Mouse (Mus musculus): Measurements from ENCODE around the gene Acr. TPM values are rescaled to one million over a fixed set of nuclear protein-coding genes. Genes with fewer than 3 reads are reported as not detected.

The Acr gene
- total RNA-seq, 2 experiments from 2014 or later, result 0.58 to 1.7 TPM

DNA sequence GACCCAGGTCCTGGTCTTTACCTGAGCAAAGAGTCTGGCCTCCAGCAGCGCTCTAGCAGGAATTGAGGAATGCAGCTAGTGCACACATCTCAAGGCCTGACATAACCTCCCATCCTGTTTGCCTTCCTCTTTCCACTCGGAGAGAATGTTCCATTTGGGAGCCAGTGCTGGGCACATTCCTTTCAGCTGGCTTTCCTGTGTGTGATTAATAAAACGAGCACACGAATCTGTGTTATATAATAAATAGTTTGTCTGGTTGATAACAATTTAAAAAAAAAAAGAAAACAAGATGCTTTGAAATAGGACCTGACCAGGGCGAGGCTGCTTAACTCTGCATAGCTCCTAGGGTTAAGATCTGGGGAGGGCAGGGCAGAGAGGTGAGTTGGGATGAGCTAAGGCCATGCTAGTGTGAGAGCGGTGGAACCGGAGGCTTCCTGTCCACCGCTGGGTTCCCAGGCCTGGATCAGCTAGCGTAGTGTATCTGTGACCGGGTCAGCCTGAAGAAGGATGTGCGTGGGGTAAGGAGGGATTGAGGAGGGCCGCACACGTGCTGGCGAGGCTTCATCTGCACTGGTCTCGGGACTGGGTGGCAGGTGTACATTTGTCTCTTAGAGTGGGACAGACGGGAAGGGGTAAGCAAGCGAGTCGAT lies 39.8 kb upstream of the Acr start:
- intact Hi-C loops (cut with DNase I), result loop anchor here (5.0 kb wide), 1 partner anchor 61 kb away; no protein-coding TSS in a partner anchor
- H3K27ac ChIP-seq, result no peak overlapping the region

DNA sequence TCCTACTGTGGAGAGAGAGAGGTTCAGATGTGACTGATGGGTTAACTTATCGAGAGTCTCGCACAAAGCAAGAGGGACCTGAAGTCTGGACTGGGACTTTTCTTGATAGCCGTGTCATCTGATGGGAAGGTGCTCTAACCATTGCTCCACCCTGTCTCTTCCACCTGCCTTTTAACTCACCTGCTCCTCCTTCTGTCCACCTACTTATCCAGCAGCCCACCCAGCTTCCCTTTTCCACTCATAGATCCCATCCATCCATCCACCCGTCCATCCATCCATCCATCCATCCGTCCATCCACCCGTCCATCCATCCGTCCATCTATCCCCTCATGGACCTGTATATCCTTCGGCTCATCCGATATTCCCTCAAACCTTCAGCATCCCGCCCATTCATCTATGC lies 39.2 kb upstream of the Acr start:
- intact Hi-C loops (cut with DNase I), result loop anchor here (5.0 kb wide), 1 partner anchor 62 kb away; no protein-coding TSS in a partner anchor
- no peak for TF ChIP-seq CTCF (IDR thresholded peaks at IDR 0.05)
- no peak for DNase-seq (ENCODE audit: extremely low spot score in 1 of 2, low spot score in 2 of 2)
- no peak overlapping the region for H3K4me3 ChIP-seq
- H3K27ac ChIP-seq, result no peak overlapping the region

More for the DNA sequence above, 39.8 kb upstream of the Acr start:
- peak in 1 of 2 experiments; percentile 10 for DNase-seq (ENCODE audit: extremely low spot score in 1 of 2, low spot score in 2 of 2)
- H3K4me3 ChIP-seq, result no peak overlapping the region
- no peak for TF ChIP-seq CTCF (IDR thresholded peaks at IDR 0.05)

DNA sequence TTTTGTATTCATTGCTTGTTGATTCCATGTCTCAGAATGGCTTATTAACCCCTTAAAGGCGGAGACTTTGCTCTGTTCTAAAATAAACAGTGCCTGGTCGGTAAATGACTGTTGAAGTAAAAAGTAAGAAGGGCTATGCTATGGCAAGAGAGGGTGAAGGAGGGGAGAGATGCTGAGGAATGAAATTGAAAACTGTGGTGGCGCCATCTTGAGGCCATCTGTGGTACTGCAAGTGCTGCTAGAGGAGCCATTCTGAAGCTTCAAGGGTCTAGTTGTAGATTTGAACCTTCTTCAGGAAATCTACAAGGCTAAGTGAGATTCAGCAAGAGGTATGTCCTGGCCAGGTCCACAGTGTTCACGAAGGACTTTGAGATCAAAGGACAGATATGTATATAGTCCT lies 37.8 kb upstream of the Acr start:
- TF ChIP-seq CTCF (IDR thresholded peaks at IDR 0.05), result peak; percentile 100
- Histone ChIP-seq H3K27ac (no peak overlapping the region), H3K4me3 (no peak overlapping the region)
- DNase-seq (ENCODE audit: extremely low spot score in 1 of 2, low spot score in 2 of 2), result peak; percentile 66 to 80
- intact Hi-C loops (cut with DNase I), result loop anchor here (5.0 kb wide), 1 partner anchor 33 kb away; the partner anchor contains the start of gene Shank3

DNA sequence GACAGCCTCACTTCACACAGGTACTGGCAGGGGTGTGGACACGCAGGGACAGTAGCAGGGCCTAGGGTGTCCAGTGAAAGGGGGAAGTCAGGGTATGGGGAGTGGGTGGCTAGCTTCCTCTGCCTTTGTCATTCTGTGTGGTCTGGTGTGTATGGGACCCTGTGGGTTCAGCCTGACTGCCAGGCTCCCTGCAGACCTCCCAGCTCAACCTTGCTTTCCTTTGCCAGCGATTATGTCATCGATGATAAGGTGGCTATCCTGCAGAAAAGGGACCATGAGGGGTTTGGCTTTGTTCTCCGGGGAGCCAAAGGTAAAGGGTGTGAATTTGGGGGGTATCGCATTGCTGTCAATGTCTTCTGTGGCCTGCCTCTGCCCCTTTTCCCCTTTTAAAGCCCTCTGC lies 36.7 kb upstream of the Acr start:
- Histone ChIP-seq H3K4me3 (no peak overlapping the region), H3K27ac (no peak overlapping the region)
- no peak for TF ChIP-seq CTCF (IDR thresholded peaks at IDR 0.05)
- no peak for DNase-seq (ENCODE audit: extremely low spot score in 1 of 2, low spot score in 2 of 2)
- intact Hi-C loops (cut with DNase I), result loop anchor here (5.0 kb wide), 1 partner anchor 34 kb away; the partner anchor contains the start of gene Shank3

DNA sequence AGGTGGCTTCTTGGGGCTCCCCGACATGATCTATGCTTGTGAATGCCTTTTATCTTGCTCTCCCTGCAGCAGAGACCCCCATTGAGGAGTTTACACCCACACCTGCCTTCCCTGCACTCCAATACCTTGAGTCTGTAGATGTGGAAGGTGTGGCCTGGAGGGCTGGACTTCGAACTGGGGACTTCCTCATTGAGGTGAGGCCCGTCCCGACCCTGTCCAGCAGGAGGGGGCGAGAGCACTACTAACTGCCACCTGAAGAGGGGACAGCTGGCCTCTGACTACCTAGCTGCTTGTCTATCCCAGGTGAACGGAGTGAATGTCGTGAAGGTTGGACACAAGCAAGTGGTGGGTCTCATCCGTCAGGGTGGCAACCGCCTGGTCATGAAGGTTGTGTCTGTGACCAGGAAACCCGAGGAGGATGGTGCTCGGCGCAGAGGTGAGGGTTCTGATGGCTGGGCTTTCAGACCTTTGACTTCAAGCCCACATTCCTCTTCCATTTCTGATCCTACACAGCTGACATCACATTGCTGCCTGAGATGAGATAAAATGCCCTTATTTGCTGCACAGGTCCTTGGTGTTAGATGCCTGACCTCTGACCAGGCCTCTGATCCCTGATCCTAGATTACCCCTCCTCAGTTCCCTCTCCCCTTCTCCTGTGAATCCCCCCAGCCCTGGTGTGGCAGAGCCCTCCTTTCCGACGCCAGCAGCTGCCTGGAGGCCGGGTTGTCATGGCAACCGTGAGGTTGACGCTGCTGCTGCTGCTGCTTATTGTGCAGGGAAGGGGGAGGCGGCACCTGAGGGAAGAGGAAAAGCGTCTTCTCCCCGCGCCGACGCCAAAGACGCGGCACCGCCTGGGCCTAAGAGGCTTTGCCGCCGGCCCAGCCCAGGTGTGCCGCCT lies 35.9 kb upstream of the Acr start:
- peak overlapping the region; percentile 51 for H3K4me3 ChIP-seq
- DNase-seq (ENCODE audit: extremely low spot score in 1 of 2, low spot score in 2 of 2), result peak; percentile 88
- peak overlapping the region; percentile 93 for H3K27ac ChIP-seq
- TF ChIP-seq CTCF (IDR thresholded peaks at IDR 0.05), result no peak
- intact Hi-C loops (cut with DNase I), result loop anchor here (5.0 kb wide), 1 partner anchor 35 kb away; the partner anchor contains the start of gene Shank3

DNA sequence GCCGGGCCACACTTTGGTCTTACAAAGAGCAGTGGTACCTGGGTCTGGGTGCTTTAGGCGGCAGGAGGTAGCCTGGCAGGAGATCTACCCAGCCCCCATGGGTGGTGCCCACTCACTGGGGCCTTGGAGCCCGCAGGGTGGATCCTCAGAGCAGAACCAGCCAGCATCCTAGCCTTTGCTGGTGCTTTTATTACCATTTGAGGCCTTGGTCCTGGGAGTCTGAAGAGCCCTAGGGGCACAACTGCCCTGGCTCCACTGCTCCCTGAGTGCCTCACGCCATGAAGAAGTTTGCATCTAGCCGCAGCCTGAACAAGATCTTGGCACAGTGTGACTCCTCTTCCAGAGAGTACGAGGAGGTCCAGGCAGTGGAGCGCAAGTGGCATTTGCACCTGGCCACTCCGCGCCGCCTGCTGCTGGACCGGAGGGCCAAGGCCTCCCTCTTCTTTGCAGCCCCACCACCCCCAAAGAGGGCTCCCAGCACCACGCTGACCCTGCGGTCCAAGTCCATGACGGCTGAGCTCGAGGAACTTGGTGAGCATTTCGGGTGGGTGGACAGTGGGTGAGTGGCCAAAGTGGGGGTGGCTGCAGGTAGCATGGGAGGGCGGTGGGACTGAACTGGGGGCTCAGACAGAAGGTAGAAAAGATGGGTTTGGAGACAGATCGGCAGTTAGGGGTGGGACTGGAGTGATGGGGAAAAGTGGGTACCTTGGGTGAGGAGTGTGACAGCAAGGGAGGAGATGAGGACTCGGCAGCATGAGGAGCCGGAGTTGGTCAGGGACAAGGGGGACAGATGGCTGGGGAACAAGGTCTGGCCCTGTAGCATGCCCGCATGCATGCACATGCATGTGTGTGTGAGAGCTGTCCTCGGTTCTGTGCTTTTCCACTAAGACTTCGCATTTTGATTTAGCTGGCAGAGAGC lies 34.9 kb upstream of the Acr start:
- H3K4me3 ChIP-seq, result peak overlapping the region; percentile 51
- intact Hi-C loops (cut with DNase I), result loop anchor here (5.0 kb wide), 1 partner anchor 36 kb away; the partner anchor contains the start of gene Shank3
- DNase-seq (ENCODE audit: extremely low spot score in 1 of 2, low spot score in 2 of 2), result peak in 1 of 2 experiments; percentile 40
- peak overlapping the region; percentile 93 for H3K27ac ChIP-seq
- no peak for TF ChIP-seq CTCF (IDR thresholded peaks at IDR 0.05)

DNA sequence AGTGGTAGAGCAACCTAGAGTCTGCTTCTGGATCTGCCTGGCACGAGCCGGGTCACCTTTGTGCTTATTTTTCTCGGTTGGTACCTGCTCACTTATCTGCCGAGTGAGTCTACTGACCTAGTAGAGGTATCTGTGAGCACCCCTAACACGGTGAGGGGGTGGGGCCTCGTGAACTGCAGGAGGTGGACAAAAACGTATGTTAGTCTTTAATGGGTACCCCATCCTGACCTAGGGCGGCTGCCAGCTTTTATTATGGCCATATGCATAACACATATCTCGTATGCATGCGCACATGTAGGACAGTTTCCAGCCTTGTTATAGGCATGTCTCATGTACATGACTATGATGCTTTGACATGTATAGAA lies 34.3 kb upstream of the Acr start:
- Histone ChIP-seq H3K27ac (peak overlapping the region; percentile 93), H3K4me3 (peak overlapping the region; percentile 51)
- intact Hi-C loops (cut with DNase I), result loop anchor here (5.0 kb wide), 1 partner anchor 37 kb away; the partner anchor contains the start of gene Shank3
- no peak for TF ChIP-seq CTCF (IDR thresholded peaks at IDR 0.05)
- DNase-seq (ENCODE audit: extremely low spot score in 1 of 2, low spot score in 2 of 2), result peak in 1 of 2 experiments; percentile 13

DNA sequence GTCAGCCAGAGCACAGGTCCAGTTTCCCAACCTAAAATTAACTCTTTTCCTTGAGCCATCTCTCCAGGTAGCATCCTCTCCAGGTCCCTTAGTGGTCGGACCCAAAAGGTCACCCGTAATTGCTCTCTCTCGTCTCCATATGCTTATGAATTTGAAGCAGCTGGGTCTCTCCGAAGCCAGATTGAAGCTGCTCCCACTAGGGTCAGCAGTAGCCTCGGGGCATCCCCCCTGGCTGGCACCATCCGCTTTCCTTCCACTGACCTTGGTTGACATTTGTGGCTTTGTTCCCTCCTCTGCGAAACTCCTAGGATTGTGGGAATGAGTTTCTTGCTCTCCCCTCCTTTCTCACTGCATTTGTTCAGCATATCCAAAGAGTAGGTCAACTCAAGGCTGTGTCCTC lies 24.0 kb upstream of the Acr start:
- intact Hi-C loops (cut with DNase I), result no loop called here
- Histone ChIP-seq H3K4me3 (no peak overlapping the region), H3K27ac (no peak overlapping the region)
- DNase-seq (ENCODE audit: extremely low spot score in 1 of 2, low spot score in 2 of 2), result no peak
- no peak for TF ChIP-seq CTCF (IDR thresholded peaks at IDR 0.05)

DNA sequence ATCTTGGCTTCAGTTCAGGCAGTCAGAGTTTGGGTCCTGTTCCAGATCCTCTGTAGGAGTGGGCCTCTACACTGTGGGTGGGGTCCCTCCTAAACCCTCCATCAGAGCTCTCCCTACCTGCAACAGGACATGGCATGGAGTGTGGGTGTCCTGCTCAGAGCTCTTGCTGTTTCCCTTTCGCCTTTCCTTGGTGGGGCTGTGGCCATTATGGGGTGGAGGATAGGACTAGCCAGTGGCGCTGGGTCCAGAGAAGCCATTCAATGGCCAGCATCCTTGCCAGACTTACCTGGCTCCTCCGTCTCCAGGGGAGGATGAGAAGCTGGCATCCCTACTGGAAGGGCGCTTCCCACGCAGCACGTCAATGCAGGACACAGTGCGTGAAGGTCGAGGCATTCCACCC lies 20.8 kb upstream of the Acr start:
- Histone ChIP-seq H3K27ac (no peak overlapping the region), H3K4me3 (no peak overlapping the region)
- TF ChIP-seq CTCF (IDR thresholded peaks at IDR 0.05), result no peak
- DNase-seq (ENCODE audit: extremely low spot score in 1 of 2, low spot score in 2 of 2), result no peak
- intact Hi-C loops (cut with DNase I), result no loop called here

DNA sequence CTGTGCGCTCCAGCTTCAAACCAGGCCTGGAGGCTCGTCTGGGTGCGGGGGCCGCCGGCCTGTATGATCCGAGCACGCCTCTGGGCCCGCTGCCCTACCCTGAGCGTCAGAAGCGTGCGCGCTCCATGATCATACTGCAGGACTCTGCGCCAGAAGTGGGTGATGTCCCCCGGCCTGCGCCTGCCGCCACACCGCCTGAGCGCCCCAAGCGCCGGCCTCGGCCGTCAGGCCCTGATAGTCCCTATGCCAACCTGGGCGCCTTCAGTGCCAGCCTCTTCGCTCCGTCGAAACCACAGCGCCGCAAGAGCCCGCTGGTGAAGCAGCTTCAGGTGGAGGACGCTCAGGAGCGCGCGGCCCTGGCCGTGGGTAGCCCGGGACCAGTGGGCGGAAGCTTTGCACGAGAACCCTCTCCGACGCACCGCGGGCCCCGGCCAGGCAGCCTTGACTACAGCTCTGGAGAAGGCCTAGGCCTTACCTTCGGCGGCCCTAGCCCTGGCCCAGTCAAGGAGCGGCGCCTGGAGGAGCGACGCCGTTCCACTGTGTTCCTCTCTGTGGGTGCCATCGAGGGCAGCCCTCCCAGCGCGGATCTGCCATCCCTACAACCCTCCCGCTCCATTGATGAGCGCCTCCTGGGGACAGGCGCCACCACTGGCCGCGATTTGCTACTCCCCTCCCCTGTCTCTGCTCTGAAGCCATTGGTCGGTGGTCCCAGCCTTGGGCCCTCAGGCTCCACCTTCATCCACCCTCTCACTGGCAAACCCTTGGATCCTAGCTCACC lies 20.1 kb upstream of the Acr start:
- TF ChIP-seq CTCF (IDR thresholded peaks at IDR 0.05), result no peak; the same call in 1 of the 2 replicates
- Histone ChIP-seq H3K27ac (no peak overlapping the region; the same call in 1 of the 2 replicates), H3K4me3 (peak overlapping the region; percentile 9; the same call in 1 of the 2 replicates)
- intact Hi-C loops (cut with DNase I), result no loop called here
- no peak for DNase-seq (ENCODE audit: extremely low spot score in 1 of 2, low spot score in 2 of 2)
